Mouse (Mus musculus): Measurements from ENCODE around the gene Foxe1. TPM values are rescaled to one million over a fixed set of nuclear protein-coding genes. Genes with fewer than 3 reads are reported as not detected.

The Foxe1 gene
- polyA plus RNA-seq, 1 experiment from 2014 or later, result not detected

DNA sequence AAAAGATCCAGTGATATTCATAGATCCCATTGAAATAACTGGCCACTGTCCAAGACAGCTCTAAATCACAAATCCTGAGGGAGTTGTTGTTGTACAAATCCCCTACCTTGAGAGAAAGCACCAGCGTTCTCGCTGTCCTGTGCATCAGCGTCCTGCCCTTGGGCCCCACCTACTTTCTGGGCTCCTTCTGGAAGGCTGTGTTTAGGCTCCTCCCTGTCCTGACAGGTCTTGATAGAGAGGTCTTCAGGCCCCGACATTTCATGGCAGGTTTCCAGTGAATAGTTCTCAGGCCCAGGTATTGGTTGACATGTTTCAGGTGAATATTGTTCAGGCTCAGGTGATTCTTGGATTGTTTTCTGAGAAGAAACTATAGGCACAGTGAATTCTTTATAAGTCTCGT lies 52.3 kb downstream of the Foxe1 start:
- Histone ChIP-seq H3K9ac (no peak overlapping the region), H3K4me2 (no peak overlapping the region), H3K9me3 (ENCODE audit: low read depth, low read length) (no peaks in the 10 kb centered on the region), H3K36me3 (ENCODE audit: insufficient read depth) (no peaks in the 10 kb centered on the region), H3K4me1 (ENCODE audit: insufficient read depth) (no peaks in the 10 kb centered on the region), H3K27ac (ENCODE audit: low read depth) (no peak overlapping the region), H3K27me3 (ENCODE audit: insufficient read depth, low read length) (no peaks in the 10 kb centered on the region), H3K4me3 (ENCODE audit: low read depth, low read length) (no peak overlapping the region)
- TF ChIP-seq CTCF (IDR thresholded peaks at IDR 0.05; ENCODE audit: low read depth), result no peak
- ATAC-seq (ENCODE audit: insufficient read depth), result no peak
- WGBS, result 30% methylated on average over 5 of the region's 5 CpGs
- DNase-seq, result peak; percentile 23

Other genes starting within 250 kb of the Foxe1 start
- 85.5 and 89.3 TPM in 2 replicates for gene Ncbp1, start 205.0 kb upstream of the Foxe1 start, polyA plus RNA-seq (2014; fragmentation: Nextera tagmentation; extraction: Ambion mirVana)
- 33.5 and 39.2 TPM in 2 replicates for gene Tstd2, start 204.9 kb upstream of the Foxe1 start, polyA plus RNA-seq (2014; fragmentation: Nextera tagmentation; extraction: Ambion mirVana)
- 20.6 and 22.0 TPM in 2 replicates for gene Xpa, start 147.3 kb upstream of the Foxe1 start, polyA plus RNA-seq (2014; fragmentation: Nextera tagmentation; extraction: Ambion mirVana)
- 9.2 and 9.4 TPM in 2 replicates for gene Trmo, start 45.8 kb downstream of the Foxe1 start, polyA plus RNA-seq (2014; fragmentation: Nextera tagmentation; extraction: Ambion mirVana)
- gene Hemgn, start 69.9 kb downstream of the Foxe1 start, polyA plus RNA-seq (2014; fragmentation: Nextera tagmentation; extraction: Ambion mirVana), result 0.55 and 0.74 TPM in 2 replicates
- gene Anp32b, start 107.3 kb downstream of the Foxe1 start, polyA plus RNA-seq (2014; fragmentation: Nextera tagmentation; extraction: Ambion mirVana), result 315 and 330 TPM in 2 replicates
- gene Nans, start 145.6 kb downstream of the Foxe1 start, polyA plus RNA-seq (2014; fragmentation: Nextera tagmentation; extraction: Ambion mirVana), result 75.8 and 77.9 TPM in 2 replicates
- 1.7 and 3.1 TPM in 2 replicates for gene Trim14, start 192.5 kb downstream of the Foxe1 start, polyA plus RNA-seq (2014; fragmentation: Nextera tagmentation; extraction: Ambion mirVana)